Mouse (Mus musculus): Measurements from ENCODE around the gene Prss29. TPM values are rescaled to one million over a fixed set of nuclear protein-coding genes. Genes with fewer than 3 reads are reported as not detected.
A peak's percentile ranks its signal among the peaks of the same experiment; 100 is the strongest.

The Prss29 gene
- not detected in 2 replicates for polyA plus RNA-seq (2015; fragmentation: Nextera tagmentation; extraction: Ambion mirVana)

DNA sequence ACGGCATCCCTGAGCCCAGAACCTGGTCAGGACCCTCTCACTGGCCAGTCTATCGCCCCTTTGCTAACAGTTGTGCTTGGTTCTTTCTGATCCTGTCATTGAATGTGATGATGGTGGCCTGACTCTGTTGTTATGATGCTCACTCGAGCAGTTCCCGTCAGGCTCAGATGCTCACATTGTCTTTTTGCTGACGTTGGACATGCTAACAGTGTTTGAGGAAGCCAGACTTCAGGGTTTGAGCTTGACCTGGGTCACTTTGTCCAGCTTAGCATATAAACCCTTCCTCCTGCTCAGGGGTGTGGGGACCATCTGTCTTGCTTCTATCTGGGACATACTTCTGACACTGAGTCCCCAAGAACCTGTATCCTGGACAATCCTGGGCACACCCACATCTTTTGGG is at the start of gene Prss29:
TSS of gene Prss29 (plus strand) at position 301 of the 400 bp plus-strand sequence.
- no peak for ATAC-seq
- Histone ChIP-seq H3K27ac (no peak within 1 kb of the TSS), H3K27me3 (no peaks in the 10 kb centered on the region), H3K4me2 (no peak within 1 kb of the TSS), H3K9ac (no peak within 1 kb of the TSS), H3K4me1 (no peaks in the 10 kb centered on the region), H3K36me3 (ENCODE audit: poor library complexity, severe bottlenecking) (no peaks in the 10 kb centered on the region), H3K9me3 (replicated peaks) (no peaks in the 10 kb centered on the region), H3K4me3 (no peak within 1 kb of the TSS)
- WGBS: 79% methylated on average over 5 of the region's 5 CpGs

DNA sequence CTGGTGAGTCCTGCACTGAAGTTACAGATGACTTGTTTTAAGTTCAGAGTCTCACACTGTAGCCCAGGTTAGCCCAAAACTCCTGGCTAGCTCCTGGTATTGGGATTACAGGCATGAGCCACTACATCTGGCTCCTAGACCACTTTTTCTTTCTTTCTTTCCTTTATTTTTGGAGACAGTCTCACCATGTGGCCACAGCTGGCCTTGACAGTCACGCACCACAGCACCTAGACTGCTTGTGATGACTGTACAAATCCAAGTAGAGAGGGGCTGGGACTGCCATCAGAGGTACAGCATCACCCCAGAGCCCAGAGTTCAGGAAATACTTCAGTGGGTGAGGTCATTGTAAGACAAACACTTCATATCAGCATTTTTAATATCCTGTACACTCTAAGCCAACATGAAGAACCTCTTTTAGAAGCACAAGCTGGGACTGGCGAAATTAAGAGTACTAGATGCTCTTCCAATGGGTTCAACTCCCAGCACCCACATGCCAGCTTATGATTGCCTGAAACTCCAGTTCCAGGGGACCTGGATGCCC is 47.6 kb upstream of the Prss29 start:
- H3K36me3 ChIP-seq (ENCODE audit: poor library complexity, severe bottlenecking): peaks cover 49% of the 10 kb centered on the region
- H3K27me3 ChIP-seq: no peaks in the 10 kb centered on the region
- peak overlapping the region; percentile 93 for H3K4me2 ChIP-seq
- ATAC-seq: no peak
- 79% methylated on average over 2 of the region's 2 CpGs for WGBS
- no peak overlapping the region for H3K27ac ChIP-seq
- H3K9ac ChIP-seq: peak overlapping the region; percentile 100
- peak overlapping the region; percentile 94 for H3K4me3 ChIP-seq
- H3K9me3 ChIP-seq (replicated peaks): no peaks in the 10 kb centered on the region
- H3K4me1 ChIP-seq: peaks cover 36% of the 10 kb centered on the region

DNA sequence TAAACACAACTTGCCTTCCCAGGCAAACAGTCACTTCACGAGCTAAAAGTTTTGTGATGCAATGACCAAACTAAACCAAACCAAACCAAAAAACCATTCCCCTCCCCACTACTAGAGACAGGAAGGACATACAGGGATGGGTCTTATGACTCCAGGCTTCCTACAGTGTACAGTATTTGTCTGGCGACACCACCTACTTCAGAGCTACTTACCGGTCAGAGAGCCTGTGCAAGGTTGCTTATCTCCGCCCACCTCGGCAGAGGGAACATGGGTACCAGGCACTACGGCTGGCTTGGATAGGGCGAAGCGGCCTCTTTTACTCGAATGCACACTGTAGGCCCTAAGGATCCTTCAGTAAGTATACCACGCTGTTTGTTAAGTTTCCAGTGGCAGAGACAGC is 46.1 kb upstream of the Prss29 start:
- Histone ChIP-seq H3K9ac (peak overlapping the region; percentile 100), H3K36me3 (ENCODE audit: poor library complexity, severe bottlenecking) (peaks cover 35% of the 10 kb centered on the region), H3K9me3 (replicated peaks) (no peaks in the 10 kb centered on the region), H3K4me3 (peak overlapping the region; percentile 94), H3K4me2 (peak overlapping the region; percentile 93), H3K4me1 (peaks cover 36% of the 10 kb centered on the region), H3K27me3 (no peaks in the 10 kb centered on the region), H3K27ac (peak overlapping the region; percentile 97)
- WGBS: 1% methylated on average over 10 of the region's 10 CpGs
- ATAC-seq: no peak

- WGBS: under 1% methylated on average over 85 of the region's 92 CpGs
- Histone ChIP-seq H3K36me3 (ENCODE audit: poor library complexity, severe bottlenecking) (peaks cover 27% of the 10 kb centered on the region), H3K4me1 (peaks cover 36% of the 10 kb centered on the region), H3K9ac (peak overlapping the region; percentile 100), H3K4me3 (peak overlapping the region; percentile 94), H3K9me3 (replicated peaks) (no peaks in the 10 kb centered on the region), H3K4me2 (peak overlapping the region; percentile 93), H3K27me3 (no peaks in the 10 kb centered on the region), H3K27ac (peak overlapping the region; percentile 97)
- peak; percentile 94 for ATAC-seq
Observed at GRCm38 (mm10) chr17:25272951-25273705, 45.3 kb upstream of the Prss29 start.

DNA sequence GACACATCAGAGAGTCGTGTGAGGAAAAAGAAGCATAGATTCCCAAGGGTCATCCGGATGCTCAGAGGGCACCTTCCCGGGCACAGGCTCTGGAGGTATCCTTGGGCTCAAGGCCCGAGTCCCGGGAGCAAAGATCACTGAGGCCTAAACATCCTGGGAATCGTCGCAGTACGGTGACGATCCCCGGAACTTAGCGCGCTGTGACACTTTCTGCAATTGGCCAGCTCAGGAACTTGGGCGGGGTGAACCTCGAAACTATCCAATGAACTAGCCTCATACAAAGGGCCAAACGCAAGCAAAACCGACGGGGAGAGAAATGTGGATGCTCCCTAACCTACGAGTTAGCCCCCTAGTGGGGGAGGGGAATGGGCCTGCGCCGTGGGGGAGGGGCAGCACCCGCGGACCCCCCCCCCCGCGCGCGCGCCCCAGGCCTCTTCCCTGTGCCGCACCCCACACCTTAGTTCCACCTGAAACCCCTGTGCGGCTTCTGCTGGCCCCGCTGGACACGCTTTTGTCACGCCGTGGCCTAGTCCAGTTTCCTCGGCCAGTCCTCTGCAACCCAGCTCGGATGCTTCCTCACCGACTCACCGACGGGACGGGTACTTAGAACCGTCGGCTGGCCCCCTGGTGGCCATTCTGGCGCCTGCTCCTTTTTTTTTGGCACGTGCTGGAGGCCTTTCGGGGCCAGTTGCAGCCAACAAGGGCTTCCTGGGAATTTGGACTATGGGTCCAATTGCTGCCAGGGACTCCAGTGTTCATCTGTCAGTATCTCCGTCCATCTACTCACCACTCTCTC is 44.5 kb upstream of the Prss29 start:
- Histone ChIP-seq H3K4me1 (peaks cover 36% of the 10 kb centered on the region), H3K9ac (peak overlapping the region; percentile 100), H3K36me3 (ENCODE audit: poor library complexity, severe bottlenecking) (peaks cover 19% of the 10 kb centered on the region), H3K4me2 (peak overlapping the region; percentile 93), H3K4me3 (peak overlapping the region; percentile 94), H3K27ac (peak overlapping the region; percentile 97), H3K27me3 (no peaks in the 10 kb centered on the region), H3K9me3 (replicated peaks) (no peaks in the 10 kb centered on the region)
- ATAC-seq: peak; percentile 94
- under 1% methylated on average over 40 of the region's 45 CpGs for WGBS

- Histone ChIP-seq H3K27ac (peak within 1 kb of the TSS; percentile 97), H3K4me1 (peaks cover 33% of the 10 kb centered on the region), H3K36me3 (ENCODE audit: poor library complexity, severe bottlenecking) (peaks cover 10% of the 10 kb centered on the region), H3K9me3 (replicated peaks) (no peaks in the 10 kb centered on the region), H3K9ac (peak within 1 kb of the TSS; percentile 100), H3K4me3 (peak within 1 kb of the TSS; percentile 94), H3K27me3 (peaks cover 7% of the 10 kb centered on the region), H3K4me2 (peak within 1 kb of the TSS; percentile 93)
- no peak for ATAC-seq
- WGBS: 86% methylated on average over 9 of the region's 9 CpGs
Observed at GRCm38 (mm10) chr17:25274571-25275346, 43.7 kb upstream of the Prss29 start, which contains the start of gene Ube2i. Gene Ube2i, minus strand, starts transcription at chr17:25274622.

DNA sequence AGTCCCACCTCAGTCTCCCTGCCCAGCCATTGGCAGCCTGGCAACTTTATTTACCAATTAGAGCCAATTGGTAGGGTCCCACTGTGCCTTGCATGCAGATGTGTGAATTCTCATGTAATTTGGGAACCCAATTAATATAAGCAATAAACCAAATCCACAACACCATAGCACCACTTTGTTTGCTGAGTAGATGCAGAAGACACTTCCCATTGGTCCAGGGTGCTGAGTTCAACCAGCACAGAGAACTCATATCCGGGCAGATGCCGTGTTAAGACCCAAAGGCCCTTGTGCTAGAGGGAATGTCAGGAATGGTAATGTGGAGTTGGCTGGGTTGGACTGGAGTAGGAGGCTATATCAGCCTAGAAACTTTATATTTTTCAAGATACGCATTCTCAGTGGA is 42.6 kb upstream of the Prss29 start:
- H3K9ac ChIP-seq: no peak overlapping the region
- 0 out of 2 replicates have a peak, but pooled peaks cover 2% of the 10 kb centered on the region for H3K36me3 ChIP-seq (ENCODE audit: poor library complexity, severe bottlenecking)
- no peak overlapping the region for H3K27ac ChIP-seq
- H3K27me3 ChIP-seq: peaks cover 7% of the 10 kb centered on the region
- H3K4me1 ChIP-seq: peaks cover 22% of the 10 kb centered on the region
- no peak for ATAC-seq
- H3K4me3 ChIP-seq: no peak overlapping the region
- no peaks in the 10 kb centered on the region for H3K9me3 ChIP-seq (replicated peaks)
- WGBS: 95% methylated on average over 3 of the region's 3 CpGs
- H3K4me2 ChIP-seq: no peak overlapping the region

GRCm38 (mm10) chr17:25282133-25282532 is 36.3 kb upstream of the Prss29 start:
- Histone ChIP-seq H3K27me3 (peaks cover 7% of the 10 kb centered on the region), H3K36me3 (ENCODE audit: poor library complexity, severe bottlenecking) (no peaks in the 10 kb centered on the region), H3K4me3 (no peak overlapping the region), H3K27ac (no peak overlapping the region), H3K4me2 (no peak overlapping the region), H3K9ac (no peak overlapping the region), H3K9me3 (replicated peaks) (no peaks in the 10 kb centered on the region), H3K4me1 (no peaks in the 10 kb centered on the region)
- no peak for ATAC-seq
- 48% methylated on average over 11 of the region's 11 CpGs for WGBS

DNA sequence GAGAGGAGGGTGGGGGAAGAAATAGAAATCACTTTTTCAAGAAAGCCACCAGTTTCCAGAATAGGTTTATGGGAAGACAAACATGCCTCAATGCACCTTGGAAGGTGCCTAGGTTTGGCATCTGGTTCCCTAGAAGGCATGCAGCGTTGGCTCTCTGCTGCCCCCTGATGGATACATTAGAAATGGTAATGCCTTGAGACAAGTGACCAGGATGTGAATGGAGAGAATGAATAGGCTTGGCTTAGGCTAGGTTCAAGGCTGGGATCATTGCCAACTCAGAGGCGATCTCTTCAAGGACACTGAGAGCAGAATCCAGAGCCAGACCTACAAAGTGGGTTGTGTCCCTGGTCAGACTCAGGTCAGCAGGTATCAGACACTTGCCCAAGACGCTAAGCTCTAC is 33.4 kb upstream of the Prss29 start:
- 17% methylated on average over 3 of the region's 3 CpGs for WGBS
- H3K9ac ChIP-seq: no peak overlapping the region
- no peaks in the 10 kb centered on the region for H3K9me3 ChIP-seq (replicated peaks)
- no peaks in the 10 kb centered on the region for H3K36me3 ChIP-seq (ENCODE audit: poor library complexity, severe bottlenecking)
- no peak for ATAC-seq
- H3K27ac ChIP-seq: no peak overlapping the region
- H3K4me2 ChIP-seq: no peak overlapping the region
- no peaks in the 10 kb centered on the region; the same call in 1 of the 2 replicates for H3K27me3 ChIP-seq
- H3K4me3 ChIP-seq: no peak overlapping the region
- H3K4me1 ChIP-seq: no peaks in the 10 kb centered on the region

- H3K9ac ChIP-seq: no peak overlapping the region
- H3K9me3 ChIP-seq (replicated peaks): no peaks in the 10 kb centered on the region
- 0 out of 2 replicates have a peak, but pooled peaks cover 3% of the 10 kb centered on the region for H3K27me3 ChIP-seq
- ATAC-seq: no peak
- no peaks in the 10 kb centered on the region for H3K4me1 ChIP-seq
- H3K36me3 ChIP-seq (ENCODE audit: poor library complexity, severe bottlenecking): no peaks in the 10 kb centered on the region
- no peak overlapping the region for H3K27ac ChIP-seq
- WGBS: 20% methylated on average over 4 of the region's 4 CpGs
- no peak overlapping the region for H3K4me3 ChIP-seq
- H3K4me2 ChIP-seq: no peak overlapping the region
Observed at GRCm38 (mm10) chr17:25288842-25289241, 29.6 kb upstream of the Prss29 start.

DNA sequence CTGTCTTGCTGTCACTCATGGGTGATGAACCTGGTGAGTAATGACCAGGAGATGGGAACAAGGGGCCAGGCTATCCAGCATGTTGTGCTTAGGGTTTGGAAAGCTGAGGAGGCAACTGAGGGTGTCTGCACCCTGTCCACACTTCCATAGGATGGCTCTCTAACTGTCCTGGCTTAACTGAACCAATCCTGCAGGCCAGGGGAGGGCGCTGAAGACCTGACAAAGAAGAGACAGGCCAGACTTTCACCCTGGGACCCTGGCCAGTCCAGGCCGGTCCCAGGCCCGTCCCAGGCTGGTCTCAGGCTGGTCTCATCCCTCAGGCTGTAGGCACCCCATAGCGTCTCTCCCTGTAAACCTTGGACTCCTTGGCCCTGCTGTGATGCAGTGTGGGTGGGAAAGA is 28.0 kb upstream of the Prss29 start:
- no peak overlapping the region for H3K27ac ChIP-seq
- no peak overlapping the region for H3K4me2 ChIP-seq
- no peaks in the 10 kb centered on the region for H3K9me3 ChIP-seq (replicated peaks)
- no peaks in the 10 kb centered on the region for H3K4me1 ChIP-seq
- H3K9ac ChIP-seq: no peak overlapping the region
- 32% methylated on average over 4 of the region's 4 CpGs for WGBS
- ATAC-seq: no peak
- H3K4me3 ChIP-seq: no peak overlapping the region
- H3K27me3 ChIP-seq: 0 out of 2 replicates have a peak, but pooled peaks cover 3% of the 10 kb centered on the region
- H3K36me3 ChIP-seq (ENCODE audit: poor library complexity, severe bottlenecking): no peaks in the 10 kb centered on the region
